Mouse (Mus musculus) testis, adult 2 months (tissue): Measurements from ENCODE around the gene Stard5.

Experiments used
- CTCF ChIP-seq: fragments of 200-500 bp; IDR thresholded peaks from 2 replicates; pipeline ENCODE4 v1.5.1; 2012; ENCODE audit warnings: low read depth, mild to moderate bottlenecking, inconsistent platforms, low read length, moderate library complexity; ENCODE audit not compliant: control insufficient read depth, insufficient read depth, insufficient replicate concordance
- POLR2A ChIP-seq: fragments of 200-500 bp; IDR thresholded peaks from 2 replicates; pipeline ENCODE4 v1.6.1; 2012; ENCODE audit warnings: low read depth, mild to moderate bottlenecking, inconsistent platforms, low read length, moderate library complexity; ENCODE audit not compliant: control insufficient read depth

DNA sequence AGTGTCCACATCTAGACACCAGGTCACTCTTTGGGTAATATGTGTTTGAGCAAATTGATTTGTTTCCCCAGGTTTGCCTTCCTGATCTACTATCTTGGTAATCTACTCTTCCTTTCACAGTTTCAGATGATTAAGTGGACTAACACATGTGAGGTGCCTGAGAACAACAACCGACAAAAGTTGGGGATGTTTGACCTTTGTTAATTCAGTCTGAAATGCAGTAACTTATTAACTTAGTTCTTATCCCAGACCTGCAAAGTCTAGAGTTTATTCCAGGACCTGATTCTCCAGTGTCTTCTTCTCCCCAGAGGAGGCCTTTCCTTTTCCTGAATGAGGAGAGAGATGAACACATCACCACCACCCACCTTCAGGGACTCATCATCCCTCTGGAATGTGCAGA, 19.9 kb upstream of the Stard5 start:
- no peak for TF ChIP-seq CTCF
- TF ChIP-seq POLR2A = no peak
